Mouse (Mus musculus) midbrain, embryonic 14.5 days (tissue): ENCODE measurements around the gene Lrrc10b. TPM values are rescaled to one million over a fixed set of nuclear protein-coding genes. Genes with fewer than 3 reads are reported as not detected.

Experiments used
- ATAC-seq: fragments of 200-750 bp; cut with Nextera tagmentation; 2 replicates; pipeline ENCODE4 v1.8.0; 2017; ENCODE audit warnings: moderate number of reproducible peaks, moderate library complexity; ENCODE audit not compliant: low FRiP score, low TSS enrichment
- DNase-seq: peaks from one replicate; pipeline ENCODE4 v3.0.0-alpha.2; 2015
- H3K27ac ChIP-seq: fragments of 300-500 bp; sonication (generic); replicated peaks from 2 replicates; pipeline ENCODE4 v1.5.1; 2014; ENCODE audit warnings: mild to moderate bottlenecking, low read depth, low read length, moderate library complexity
- H3K27me3 ChIP-seq: fragments of 300-500 bp; sonication (generic); 2 replicates; pipeline ENCODE4 v1.6.1; 2014; ENCODE audit warnings: low read length, control low read depth, mixed read lengths; ENCODE audit not compliant: control insufficient read depth, insufficient read depth
- H3K36me3 ChIP-seq: fragments of 300-500 bp; sonication (generic); 2 replicates; pipeline ENCODE4 v1.6.1; 2014; ENCODE audit warnings: low read length, control low read depth; ENCODE audit not compliant: control insufficient read depth, insufficient read depth
- H3K4me1 ChIP-seq: fragments of 300-500 bp; sonication (generic); 2 replicates; pipeline ENCODE4 v1.6.1; 2014; ENCODE audit warnings: mild to moderate bottlenecking, antibody characterized with exemption, low read length, control low read depth; ENCODE audit not compliant: control insufficient read depth, insufficient read depth
- H3K4me2 ChIP-seq: fragments of 300-500 bp; sonication (generic); 2 replicates; pipeline ENCODE4 v1.6.1; 2014; ENCODE audit warnings: mild to moderate bottlenecking, low read length, moderate library complexity
- H3K4me3 ChIP-seq: fragments of 300-500 bp; sonication (generic); replicated peaks from 2 replicates; pipeline ENCODE4 v1.5.1; 2014; ENCODE audit warnings: low read depth, low read length
- H3K9ac ChIP-seq: fragments of 300-500 bp; sonication (generic); replicated peaks from 2 replicates; pipeline ENCODE4 v1.6.1; 2014; ENCODE audit warnings: mild to moderate bottlenecking, low read length, moderate library complexity
- H3K9me3 ChIP-seq: fragments of 300-500 bp; sonication (generic); 2 replicates; pipeline ENCODE4 v1.6.1; 2016; ENCODE audit warnings: low read length, control low read depth, mixed read lengths; ENCODE audit not compliant: control insufficient read depth
- WGBS: fragments of 180-500 bp; shearing (Covaris S2); extraction: QIAGEN DNeasy Blood & Tissue Kit; methylation state at CpG from one replicate; pipeline ENCODE4 v1.1.7; 2014; 5-methylcytosine and 5-hydroxymethylcytosine counted together
- polyA plus RNA-seq: library from polyadenylated mRNA; unstranded; fragments of >200 nt; fragmentation: Nextera tagmentation; extraction: Ambion mirVana; gene quantifications from 2 replicates; pipeline ENCODE4 v1.2.1, GENCODE M21; 2014

The Lrrc10b gene
- polyA plus RNA-seq, 1 experiment from 2014 or later: 0.91 TPM

DNA sequence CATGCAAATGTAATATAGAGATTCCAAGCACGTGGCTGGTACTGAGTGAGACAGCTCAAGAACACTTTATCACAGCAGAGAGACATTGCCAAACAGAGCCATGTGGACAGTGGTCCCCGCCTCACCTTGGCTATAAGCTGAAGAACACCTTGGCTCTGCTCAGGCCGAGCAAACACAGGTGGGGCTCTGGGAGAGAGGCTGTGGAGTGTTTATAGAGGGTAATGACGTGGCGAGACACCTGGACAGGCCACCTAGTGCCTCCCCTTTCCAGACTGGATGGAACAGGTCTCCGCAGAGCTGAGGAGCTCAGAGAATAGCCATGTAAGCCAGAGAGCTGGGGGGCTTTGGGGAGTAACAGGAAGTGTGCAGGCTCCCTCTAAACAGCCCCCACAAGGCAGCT lies 22.3 kb downstream of the Lrrc10b start:
- Histone ChIP-seq H3K9ac (no peak overlapping the region), H3K27ac (no peak overlapping the region), H3K4me1 (0 out of 2 replicates have a peak, but pooled peaks cover 4% of the 10 kb centered on the region), H3K27me3 (no peaks in the 10 kb centered on the region), H3K36me3 (peaks cover 8% of the 10 kb centered on the region), H3K9me3 (no peaks in the 10 kb centered on the region), H3K4me2 (no peak overlapping the region), H3K4me3 (no peak overlapping the region)
- ATAC-seq: no peak
- 77% methylated on average over 6 of the region's 6 CpGs for WGBS
- no peak for DNase-seq

DNA sequence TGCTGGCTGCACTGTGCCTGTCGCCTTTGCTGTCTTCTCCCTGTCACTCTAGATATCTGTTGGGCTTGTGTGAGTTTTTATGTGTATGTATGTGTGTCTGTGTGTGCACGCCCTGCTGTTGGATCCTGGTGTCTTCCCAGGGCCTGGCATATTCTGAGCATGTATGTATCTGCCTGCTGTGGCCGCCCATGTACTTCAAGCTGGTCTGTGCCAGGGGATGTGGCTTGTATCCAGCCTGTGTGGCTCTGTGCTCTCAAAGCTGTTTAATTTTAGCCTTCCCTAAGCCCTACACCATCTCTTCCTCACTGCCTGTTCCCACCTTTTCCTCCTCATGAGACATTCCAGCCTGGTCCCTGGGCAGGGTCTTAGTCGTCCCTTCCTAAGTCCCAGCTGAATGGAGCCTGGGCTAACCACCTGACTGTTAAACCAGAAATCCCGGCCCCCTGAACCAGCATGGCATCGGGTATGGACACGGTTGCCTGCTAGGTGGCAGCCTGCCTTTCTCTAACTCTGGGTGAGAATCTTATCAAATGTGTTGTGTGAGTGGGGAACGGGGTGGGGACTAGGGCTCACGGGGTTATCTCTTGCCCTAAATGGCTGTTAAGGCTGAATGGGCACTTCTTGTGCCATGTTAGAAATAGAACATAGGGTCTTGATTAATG lies 23.3 kb downstream of the Lrrc10b start:
- Histone ChIP-seq H3K36me3 (peaks cover 3% of the 10 kb centered on the region; the same call in 1 of the 2 replicates), H3K4me1 (0 out of 2 replicates have a peak, but pooled peaks cover 4% of the 10 kb centered on the region), H3K9ac (no peak overlapping the region), H3K9me3 (no peaks in the 10 kb centered on the region), H3K27me3 (no peaks in the 10 kb centered on the region), H3K4me3 (no peak overlapping the region), H3K4me2 (no peak overlapping the region), H3K27ac (no peak overlapping the region)
- ATAC-seq (no peak), DNase-seq (no peak)
- 62% methylated on average over 9 of the region's 9 CpGs for WGBS

DNA sequence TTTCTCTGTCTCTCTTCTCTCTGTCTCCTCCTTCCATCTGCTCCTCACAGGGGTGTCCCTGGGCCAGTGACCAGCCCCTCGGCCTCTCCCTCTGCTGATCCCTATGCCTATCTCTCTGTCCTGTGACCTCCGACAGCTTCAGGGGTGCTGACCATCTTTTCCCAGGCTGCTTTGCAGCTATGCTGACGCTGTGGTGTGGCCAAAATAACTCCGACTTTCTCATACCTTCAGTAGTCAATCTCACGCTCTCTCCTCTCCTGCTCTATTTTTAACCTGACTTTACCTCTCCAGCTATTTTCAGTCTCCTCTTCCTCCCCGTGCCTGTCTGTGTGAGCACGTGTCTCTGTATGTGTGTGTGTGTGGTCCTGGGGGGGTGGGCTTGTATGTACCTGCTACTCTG lies 24.0 kb downstream of the Lrrc10b start:
- Histone ChIP-seq H3K27ac (no peak overlapping the region), H3K27me3 (no peaks in the 10 kb centered on the region), H3K4me2 (no peak overlapping the region), H3K36me3 (peaks cover 3% of the 10 kb centered on the region; the same call in 1 of the 2 replicates), H3K9me3 (no peaks in the 10 kb centered on the region), H3K4me3 (no peak overlapping the region), H3K4me1 (0 out of 2 replicates have a peak, but pooled peaks cover 4% of the 10 kb centered on the region), H3K9ac (no peak overlapping the region)
- no peak for ATAC-seq
- 80% methylated on average over 7 of the region's 7 CpGs for WGBS
- no peak for DNase-seq

DNA sequence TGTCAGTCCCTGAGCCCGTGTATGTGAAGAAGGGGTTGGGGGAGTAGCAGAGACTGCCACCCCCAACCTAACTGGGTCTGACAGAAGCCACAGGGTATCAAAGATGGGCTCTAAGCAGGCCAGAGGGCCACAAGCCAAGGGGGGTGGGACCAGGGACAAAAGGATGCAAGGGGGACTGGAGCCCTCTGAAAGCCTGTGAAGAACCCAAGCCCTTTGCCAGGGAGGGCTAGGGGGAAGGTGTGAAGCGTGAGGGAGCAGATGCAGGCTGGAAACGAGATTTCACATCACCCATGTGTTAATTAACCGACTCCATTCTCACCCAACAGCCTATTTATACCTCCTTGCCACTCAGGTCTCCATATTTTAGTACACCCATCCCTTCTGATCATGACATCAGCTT lies 25.4 kb downstream of the Lrrc10b start:
- Histone ChIP-seq H3K4me1 (0 out of 2 replicates have a peak, but pooled peaks cover 4% of the 10 kb centered on the region), H3K27me3 (no peaks in the 10 kb centered on the region), H3K9ac (no peak overlapping the region), H3K4me3 (no peak overlapping the region), H3K27ac (peak overlapping the region; percentile 26; the same call in 1 of the 2 replicates), H3K9me3 (no peaks in the 10 kb centered on the region), H3K4me2 (no peak overlapping the region), H3K36me3 (peaks cover 6% of the 10 kb centered on the region; the same call in 1 of the 2 replicates)
- ATAC-seq (no peak), DNase-seq (no peak)
- 48% methylated on average over 4 of the region's 4 CpGs for WGBS

DNA sequence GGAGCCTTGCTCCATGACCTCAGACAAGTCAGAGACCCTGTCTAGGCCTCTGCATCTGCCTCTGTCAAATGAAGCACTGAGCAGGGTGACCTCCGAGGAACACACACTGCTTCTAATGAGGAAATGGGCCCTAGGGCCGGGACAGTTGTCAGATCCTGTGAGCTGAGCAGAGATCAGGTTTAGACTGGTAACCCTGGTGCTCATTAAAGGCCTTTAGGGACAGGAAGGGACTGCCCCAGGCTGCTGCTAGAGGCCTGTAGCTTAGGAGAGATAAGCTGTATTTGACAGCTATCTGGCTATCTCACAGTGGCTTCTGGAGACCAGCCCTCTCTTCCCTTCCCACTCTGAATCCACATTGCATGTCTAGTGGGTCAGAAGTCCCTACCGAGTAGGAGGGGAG lies 25.9 kb downstream of the Lrrc10b start:
- Histone ChIP-seq H3K4me1 (0 out of 2 replicates have a peak, but pooled peaks cover 6% of the 10 kb centered on the region), H3K4me2 (no peak overlapping the region), H3K36me3 (peaks cover 6% of the 10 kb centered on the region; the same call in 1 of the 2 replicates), H3K9ac (no peak overlapping the region), H3K27me3 (no peaks in the 10 kb centered on the region), H3K4me3 (no peak overlapping the region), H3K9me3 (no peaks in the 10 kb centered on the region), H3K27ac (peak overlapping the region; percentile 26; the same call in 1 of the 2 replicates)
- 36% methylated on average over 3 of the region's 3 CpGs for WGBS
- DNase-seq (no peak), ATAC-seq (no peak)

DNA sequence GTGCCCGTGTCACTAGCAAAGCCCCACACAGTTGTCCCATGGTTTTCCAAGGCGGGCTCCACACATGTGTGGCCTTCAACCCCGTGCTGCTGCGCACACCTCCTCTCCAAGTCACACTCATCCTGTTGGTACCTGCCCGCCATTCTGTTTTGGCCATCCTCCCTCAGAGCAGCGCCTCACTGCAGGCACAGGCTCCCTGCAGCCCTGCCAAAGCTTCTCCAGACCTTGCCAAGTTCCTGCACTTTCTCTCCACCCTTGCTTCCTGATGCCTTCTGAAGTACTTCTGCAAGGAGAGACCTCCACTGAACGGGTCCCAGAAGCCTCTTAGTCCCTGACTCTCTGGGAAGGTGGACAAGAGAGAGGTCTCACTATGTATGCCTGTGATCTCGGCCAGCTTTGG lies 27.9 kb downstream of the Lrrc10b start:
- no peak overlapping the region for H3K9ac ChIP-seq
- H3K4me2 ChIP-seq: no peak overlapping the region
- H3K4me3 ChIP-seq: no peak overlapping the region
- WGBS: 96% methylated on average over 8 of the region's 8 CpGs
- no peak for DNase-seq
- H3K4me1 ChIP-seq: peaks cover 13% of the 10 kb centered on the region; the same call in 1 of the 2 replicates
- H3K36me3 ChIP-seq: peaks cover 6% of the 10 kb centered on the region; the same call in 1 of the 2 replicates
- H3K9me3 ChIP-seq: no peaks in the 10 kb centered on the region
- ATAC-seq: no peak
- no peak overlapping the region for H3K27ac ChIP-seq
- no peaks in the 10 kb centered on the region for H3K27me3 ChIP-seq

DNA sequence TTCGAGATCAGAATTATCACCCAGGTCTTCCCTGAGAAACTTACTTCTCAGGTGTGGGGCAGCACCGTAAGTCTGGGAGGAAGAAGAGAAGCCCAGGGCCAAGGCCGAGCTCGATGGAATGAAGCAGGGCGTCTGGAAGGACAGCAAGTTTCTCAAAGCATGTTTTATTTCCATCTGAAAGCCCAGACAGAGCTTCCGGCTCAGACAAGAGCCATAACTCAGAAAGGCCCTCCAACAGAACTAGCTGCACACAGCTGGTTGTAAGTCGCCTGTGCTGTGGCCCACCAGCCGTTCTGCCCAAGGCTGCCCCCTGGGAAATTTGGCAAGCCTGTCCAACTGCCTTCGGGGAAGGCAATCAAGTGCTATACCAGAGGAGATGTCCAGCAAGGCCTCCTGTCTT lies 29.8 kb downstream of the Lrrc10b start:
- ATAC-seq: no peak
- 82% methylated on average over 9 of the region's 9 CpGs for WGBS
- no peak for DNase-seq
- H3K36me3 ChIP-seq: peaks cover 6% of the 10 kb centered on the region; the same call in 1 of the 2 replicates
- H3K4me3 ChIP-seq: no peak overlapping the region
- no peaks in the 10 kb centered on the region for H3K9me3 ChIP-seq
- no peak overlapping the region for H3K9ac ChIP-seq
- H3K4me2 ChIP-seq: no peak overlapping the region
- H3K27ac ChIP-seq: no peak overlapping the region
- H3K4me1 ChIP-seq: peaks cover 19% of the 10 kb centered on the region
- H3K27me3 ChIP-seq: no peaks in the 10 kb centered on the region

DNA sequence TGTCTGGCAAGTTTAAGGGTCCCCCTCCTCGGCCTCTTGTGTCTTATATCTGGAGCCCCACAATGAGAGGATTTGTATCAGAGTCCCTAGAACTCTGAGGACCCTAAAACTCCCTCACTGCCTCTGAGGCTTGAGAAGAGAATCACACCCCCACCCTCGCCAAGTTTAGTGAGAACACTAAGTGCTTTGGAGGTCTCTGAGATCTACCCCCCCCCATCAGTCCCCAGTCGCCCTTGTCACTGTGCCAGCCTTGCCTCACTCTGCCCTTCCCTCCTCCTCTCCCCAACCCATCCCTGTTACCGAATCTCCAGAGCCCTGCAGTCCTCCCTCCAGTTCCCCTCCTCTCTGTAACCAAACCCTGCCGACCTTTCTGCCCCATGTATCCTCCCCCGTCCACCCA lies 30.5 kb downstream of the Lrrc10b start:
- H3K4me2 ChIP-seq: no peak overlapping the region
- ATAC-seq (no peak), DNase-seq (no peak)
- H3K27ac ChIP-seq: no peak overlapping the region
- no peaks in the 10 kb centered on the region for H3K9me3 ChIP-seq
- H3K4me1 ChIP-seq: peaks cover 25% of the 10 kb centered on the region
- WGBS: 64% methylated on average over 6 of the region's 6 CpGs
- H3K27me3 ChIP-seq: no peaks in the 10 kb centered on the region
- H3K36me3 ChIP-seq: peaks cover 6% of the 10 kb centered on the region; the same call in 1 of the 2 replicates
- H3K9ac ChIP-seq: no peak overlapping the region
- H3K4me3 ChIP-seq: no peak overlapping the region

DNA sequence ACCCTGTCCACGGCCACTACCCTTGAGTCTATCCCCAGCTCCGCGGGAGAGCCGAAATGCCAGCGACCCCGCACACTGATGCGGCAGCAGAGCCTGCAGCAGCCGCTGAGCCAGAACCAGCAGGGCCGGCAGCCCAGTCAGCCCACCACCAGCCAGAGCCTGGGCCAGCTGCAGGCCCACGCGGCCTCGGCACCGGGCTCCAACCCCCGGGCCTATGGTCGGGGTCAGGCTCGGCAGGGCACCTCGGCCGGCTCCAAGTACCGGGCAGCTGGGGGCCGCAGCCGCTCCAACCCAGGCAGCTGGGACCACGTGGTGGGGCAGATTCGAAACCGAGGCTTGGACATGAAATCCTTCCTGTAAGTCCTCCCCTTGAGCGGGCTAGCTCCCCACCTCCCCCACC lies 31.0 kb downstream of the Lrrc10b start:
- Histone ChIP-seq H3K4me3 (no peak overlapping the region), H3K27me3 (no peaks in the 10 kb centered on the region), H3K9me3 (no peaks in the 10 kb centered on the region), H3K36me3 (peaks cover 6% of the 10 kb centered on the region; the same call in 1 of the 2 replicates), H3K4me1 (peaks cover 21% of the 10 kb centered on the region), H3K27ac (0 out of 2 replicates have a peak overlapping the region, but pooled peaks have one; percentile 32), H3K9ac (no peak overlapping the region), H3K4me2 (no peak overlapping the region)
- no peak for ATAC-seq
- 38% methylated on average over 25 of the region's 25 CpGs for WGBS
- DNase-seq: no peak
